Mouse (Mus musculus): ENCODE measurements around the gene Adtrp. TPM values are rescaled to one million over a fixed set of nuclear protein-coding genes. Genes with fewer than 3 reads are reported as not detected.
A peak's percentile ranks its signal among the peaks of the same experiment; 100 is the strongest.

Gene Adtrp
- polyA plus RNA-seq, 1 experiment: 0.38 TPM

DNA sequence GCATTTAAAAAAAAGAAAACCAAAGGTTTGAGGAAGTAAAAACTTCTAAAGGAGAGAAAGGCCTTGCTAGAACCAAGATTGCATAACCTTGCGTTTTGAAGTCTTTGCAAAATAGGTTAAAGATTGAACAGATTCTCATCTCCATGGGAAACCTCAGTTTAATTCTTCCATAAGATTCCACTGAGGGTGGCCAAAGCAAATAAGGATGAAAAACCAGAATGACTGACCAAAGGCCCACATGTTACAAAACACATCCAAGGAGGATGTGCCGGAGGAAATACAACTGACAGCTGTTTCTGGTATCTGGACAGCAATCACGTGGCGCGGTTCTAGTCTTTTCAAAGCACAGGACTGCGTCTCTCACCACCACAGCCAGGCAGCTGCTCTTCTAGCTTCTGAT, 18.1 kb upstream of the Adtrp start:
- DNase-seq (ENCODE audit: low read depth): peak; percentile 12
- TF ChIP-seq CTCF (IDR thresholded peaks at IDR 0.05; ENCODE audit: borderline replicate concordance, extremely low read depth, insufficient read depth, insufficient read length): no peak
- TF ChIP-seq POLR2A (IDR thresholded peaks at IDR 0.05; ENCODE audit: borderline replicate concordance, extremely low read depth, insufficient read depth, insufficient read length, poor library complexity, severe bottlenecking): no peak

DNA sequence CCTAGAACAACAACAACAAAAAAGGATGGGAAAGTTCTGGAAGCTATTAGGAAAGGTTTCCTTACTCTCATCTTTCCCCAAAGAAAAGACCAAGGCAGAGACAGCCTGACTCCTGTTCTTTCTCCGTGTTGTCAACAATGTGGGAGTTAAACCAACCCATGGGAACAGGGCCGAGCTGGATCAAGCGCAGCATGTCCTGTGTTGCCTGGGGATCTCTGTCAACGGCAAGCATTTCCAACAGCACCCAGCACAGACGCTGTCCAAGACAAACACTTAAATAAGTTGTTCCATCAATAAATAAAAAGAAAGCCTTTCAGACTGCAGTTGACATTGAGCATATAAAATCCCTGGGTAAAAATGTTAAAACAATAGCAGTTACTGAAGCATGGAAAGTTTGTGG, 17.6 kb upstream of the Adtrp start:
- TF ChIP-seq CTCF (IDR thresholded peaks at IDR 0.05; ENCODE audit: borderline replicate concordance, extremely low read depth, insufficient read depth, insufficient read length): no peak
- TF ChIP-seq POLR2A (IDR thresholded peaks at IDR 0.05; ENCODE audit: borderline replicate concordance, extremely low read depth, insufficient read depth, insufficient read length, poor library complexity, severe bottlenecking): no peak
- DNase-seq (ENCODE audit: low read depth): no peak

DNA sequence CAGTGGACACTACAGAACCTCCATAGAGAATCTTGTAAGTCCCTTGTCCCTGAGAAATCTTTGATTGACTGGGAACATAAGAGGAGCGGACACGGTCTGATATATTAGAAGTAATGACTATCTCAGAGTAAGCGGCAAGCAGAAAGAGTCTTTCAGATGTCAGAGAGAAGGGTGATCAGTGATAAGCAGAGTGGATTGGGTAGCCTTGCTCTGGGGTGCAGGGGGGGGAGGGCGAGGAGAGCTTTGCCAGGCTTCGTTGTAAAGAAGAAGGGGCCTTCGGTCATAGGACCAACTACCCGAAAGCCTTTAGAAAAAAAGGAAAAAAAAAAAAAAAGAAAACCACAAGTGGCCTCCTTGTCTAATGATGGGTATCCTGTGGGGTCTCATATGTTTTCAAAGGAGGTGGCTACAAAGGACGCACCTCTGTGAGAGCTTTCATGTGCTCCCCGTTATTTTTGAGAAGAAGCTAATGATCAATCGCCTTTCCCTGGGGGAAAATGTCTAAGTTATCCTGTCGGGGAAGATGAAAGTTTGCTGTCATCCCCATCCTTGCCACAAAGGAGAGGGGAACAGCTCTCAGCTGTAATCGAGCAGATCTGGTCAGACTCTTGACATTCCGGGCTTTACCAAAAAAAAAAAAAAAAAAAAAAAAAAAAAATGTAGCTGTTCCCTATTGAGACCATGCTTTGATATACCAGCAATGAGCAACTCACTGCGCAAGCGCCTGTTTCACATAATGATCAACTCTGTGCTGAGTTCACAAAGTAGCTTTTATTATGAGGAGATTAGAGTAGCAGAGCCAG, 13.3 kb upstream of the Adtrp start:
- peak; percentile 79 for DNase-seq (ENCODE audit: low read depth)
- no peak for TF ChIP-seq POLR2A (IDR thresholded peaks at IDR 0.05; ENCODE audit: borderline replicate concordance, extremely low read depth, insufficient read depth, insufficient read length, poor library complexity, severe bottlenecking)
- TF ChIP-seq CTCF (IDR thresholded peaks at IDR 0.05; ENCODE audit: borderline replicate concordance, extremely low read depth, insufficient read depth, insufficient read length): no peak

DNA sequence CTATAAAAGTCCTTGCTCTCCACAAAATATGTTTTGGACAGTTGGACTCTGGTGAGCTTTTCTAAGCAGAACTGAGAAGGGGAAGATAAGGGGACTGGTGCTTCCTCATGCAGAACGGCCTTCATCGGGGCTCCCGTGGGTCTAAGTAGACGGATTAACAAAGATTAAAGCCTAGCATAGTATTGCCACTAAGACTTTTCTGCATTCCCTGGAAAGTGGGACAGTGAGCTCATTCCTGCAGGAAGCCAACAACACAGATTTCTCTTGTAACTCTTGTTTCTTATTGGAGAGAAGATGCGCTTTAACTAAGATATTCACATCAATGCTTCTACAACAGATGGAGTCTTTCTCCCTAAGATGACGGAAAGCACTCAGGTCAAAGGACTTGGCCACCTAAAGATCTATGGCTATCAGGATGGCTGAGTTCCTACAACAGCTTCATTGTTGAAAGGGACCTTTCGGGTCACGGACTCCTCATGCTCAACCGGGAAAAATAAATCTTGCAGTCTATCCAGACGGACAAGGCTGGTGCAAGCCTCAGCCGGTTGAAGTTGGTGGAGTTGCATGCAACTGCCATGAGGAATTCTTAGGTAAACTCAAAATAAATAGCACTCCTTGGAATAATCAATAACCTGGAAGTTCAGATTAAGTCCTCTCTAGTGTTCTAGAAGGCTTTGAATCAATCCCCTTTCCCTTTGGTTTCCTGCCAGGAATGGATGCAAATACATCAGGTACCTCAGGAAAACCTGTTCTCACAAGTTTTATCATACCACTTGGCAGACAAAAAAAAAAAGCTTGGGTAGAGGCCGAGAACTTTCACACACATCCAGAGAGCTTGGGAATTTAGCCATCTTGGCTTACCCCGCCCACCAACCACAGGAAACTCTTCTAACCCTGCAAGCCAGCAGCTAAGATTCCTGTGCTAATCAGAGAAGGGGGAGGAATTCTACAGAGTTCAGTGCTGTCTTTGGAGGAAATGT, 8.0 kb upstream of the Adtrp start:
- TF ChIP-seq POLR2A (IDR thresholded peaks at IDR 0.05; ENCODE audit: borderline replicate concordance, extremely low read depth, insufficient read depth, insufficient read length, poor library complexity, severe bottlenecking) (no peak), CTCF (IDR thresholded peaks at IDR 0.05; ENCODE audit: borderline replicate concordance, extremely low read depth, insufficient read depth, insufficient read length) (no peak)
- DNase-seq (ENCODE audit: low read depth): no peak

DNA sequence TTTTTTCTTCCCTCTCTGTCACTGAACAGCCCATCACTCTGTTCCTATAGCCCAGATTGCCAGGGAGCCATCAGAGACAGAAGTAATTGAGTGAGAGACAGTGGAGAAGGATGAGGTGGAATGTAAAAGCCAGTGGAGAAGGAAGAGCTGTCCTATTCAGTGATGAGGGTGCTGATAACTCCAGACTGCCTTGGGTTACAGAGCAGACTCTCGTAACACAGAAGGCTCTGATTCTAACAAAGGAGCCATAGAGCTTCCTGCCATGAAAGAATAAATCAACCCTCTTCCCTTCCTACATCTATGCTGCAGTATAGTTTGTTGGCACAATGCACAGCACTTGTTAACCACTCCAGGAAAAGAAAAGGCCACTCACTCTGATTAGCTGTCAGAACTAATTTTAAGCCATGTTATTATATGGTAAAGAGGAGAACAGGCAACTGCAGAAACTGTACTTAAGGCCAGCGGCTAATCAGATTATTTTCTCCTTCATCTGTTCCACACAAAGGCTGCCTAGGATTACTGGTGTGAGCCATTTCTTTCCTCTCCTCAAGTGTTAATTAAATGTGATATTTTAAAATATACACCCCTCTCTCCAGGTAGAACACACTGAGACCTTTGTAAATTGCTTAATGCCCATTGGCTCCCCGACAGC, 3.4 kb upstream of the Adtrp start:
- TF ChIP-seq CTCF (IDR thresholded peaks at IDR 0.05; ENCODE audit: borderline replicate concordance, extremely low read depth, insufficient read depth, insufficient read length) (no peak), POLR2A (IDR thresholded peaks at IDR 0.05; ENCODE audit: borderline replicate concordance, extremely low read depth, insufficient read depth, insufficient read length, poor library complexity, severe bottlenecking) (no peak)
- peak; percentile 84 for DNase-seq (ENCODE audit: low read depth)

DNA sequence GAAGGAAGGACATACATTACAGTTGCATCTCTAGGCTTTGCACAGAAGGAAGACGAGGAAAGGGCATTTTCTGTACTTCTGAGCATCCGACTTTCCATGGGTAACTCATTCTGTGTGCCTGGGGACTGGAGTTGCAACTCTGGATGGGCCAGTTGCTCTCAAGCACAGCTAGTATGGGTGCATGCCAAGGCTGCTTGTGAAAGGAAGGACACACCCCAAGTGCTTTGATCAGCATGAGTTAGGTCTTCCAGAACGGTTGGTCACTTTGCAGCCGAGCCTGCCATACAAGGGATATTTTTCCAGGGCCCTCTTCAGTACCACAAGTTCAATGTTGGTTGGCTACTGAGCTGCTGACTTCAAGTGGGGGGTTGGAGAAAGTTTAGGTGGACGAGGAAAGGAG, 968 bp downstream of the Adtrp start:
- TF ChIP-seq CTCF (IDR thresholded peaks at IDR 0.05; ENCODE audit: borderline replicate concordance, extremely low read depth, insufficient read depth, insufficient read length) (no peak), POLR2A (IDR thresholded peaks at IDR 0.05; ENCODE audit: borderline replicate concordance, extremely low read depth, insufficient read depth, insufficient read length, poor library complexity, severe bottlenecking) (no peak)
- DNase-seq (ENCODE audit: low read depth): no peak

DNA sequence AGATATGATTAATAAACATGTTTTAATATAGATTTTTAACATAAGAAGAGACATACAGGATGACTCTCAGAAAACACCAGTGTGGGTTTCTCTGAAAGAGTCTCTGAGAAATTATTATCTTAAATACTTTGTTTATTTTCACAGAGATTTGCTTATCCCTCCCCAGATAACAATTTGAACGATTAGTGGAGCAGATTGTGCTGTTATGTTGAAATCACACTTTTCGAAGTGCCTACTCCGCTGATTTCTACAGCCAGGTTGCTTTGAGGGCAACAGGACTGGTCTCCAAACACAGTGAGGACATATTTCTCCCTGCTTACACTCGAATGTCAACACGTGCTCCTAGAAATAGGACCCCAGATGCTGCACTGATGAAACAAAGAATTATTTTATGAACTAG, 2.5 kb downstream of the Adtrp start:
- TF ChIP-seq POLR2A (IDR thresholded peaks at IDR 0.05; ENCODE audit: borderline replicate concordance, extremely low read depth, insufficient read depth, insufficient read length, poor library complexity, severe bottlenecking): no peak
- no peak for TF ChIP-seq CTCF (IDR thresholded peaks at IDR 0.05; ENCODE audit: borderline replicate concordance, extremely low read depth, insufficient read depth, insufficient read length)

DNA sequence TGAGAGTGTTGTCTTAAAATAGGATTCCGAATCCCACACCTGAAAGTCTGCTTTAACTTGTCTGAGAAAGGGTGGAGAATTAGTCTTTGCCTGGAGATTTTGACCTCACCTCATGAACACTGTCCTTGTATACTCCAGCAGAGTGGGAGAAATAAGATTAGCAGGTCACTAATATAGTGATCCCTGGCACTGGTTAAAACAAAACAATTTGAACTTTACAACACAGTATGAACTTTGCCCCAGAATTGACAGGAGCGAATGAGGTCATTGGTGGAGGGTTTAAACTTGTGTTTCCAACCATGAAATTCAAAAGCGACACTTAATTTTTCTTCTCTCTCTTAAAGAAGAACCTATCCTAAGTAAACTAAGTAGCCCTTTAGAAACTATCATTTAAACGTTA, 3.4 kb downstream of the Adtrp start:
- no peak for DNase-seq (ENCODE audit: low read depth)
- TF ChIP-seq CTCF (IDR thresholded peaks at IDR 0.05; ENCODE audit: borderline replicate concordance, extremely low read depth, insufficient read depth, insufficient read length): no peak
- no peak for TF ChIP-seq POLR2A (IDR thresholded peaks at IDR 0.05; ENCODE audit: borderline replicate concordance, extremely low read depth, insufficient read depth, insufficient read length, poor library complexity, severe bottlenecking)

More for the DNA sequence above, 2.5 kb downstream of the Adtrp start:
- DNase-seq (ENCODE audit: low read depth): no peak

DNA sequence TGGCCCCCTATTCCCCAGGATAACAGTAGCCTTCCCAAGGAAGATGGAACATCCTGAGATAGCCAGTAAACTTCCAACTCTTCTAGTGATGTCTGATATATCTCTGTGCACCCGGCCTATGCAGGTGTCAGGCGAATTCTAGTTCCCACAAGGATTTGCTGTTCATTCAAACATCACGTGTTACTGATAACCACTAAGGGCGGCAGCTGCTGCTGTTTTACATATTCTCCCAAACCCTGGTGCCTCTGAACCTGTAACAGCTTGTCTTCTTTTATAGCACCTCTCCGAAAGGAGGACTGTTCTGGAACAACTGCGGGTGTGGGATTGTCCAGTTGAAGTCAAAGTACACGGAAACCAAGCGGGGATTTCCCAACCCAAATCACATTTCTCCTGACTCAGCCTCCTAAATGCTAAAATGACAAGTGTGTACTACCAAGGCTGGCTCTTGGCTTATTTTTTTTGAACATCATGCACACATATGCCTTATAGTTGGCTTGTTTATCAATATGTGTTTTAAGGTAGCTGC, 13.8 kb downstream of the Adtrp start:
- TF ChIP-seq CTCF (IDR thresholded peaks at IDR 0.05; ENCODE audit: borderline replicate concordance, extremely low read depth, insufficient read depth, insufficient read length) (no peak), POLR2A (IDR thresholded peaks at IDR 0.05; ENCODE audit: borderline replicate concordance, extremely low read depth, insufficient read depth, insufficient read length, poor library complexity, severe bottlenecking) (no peak)
- no peak for DNase-seq (ENCODE audit: low read depth)

DNA sequence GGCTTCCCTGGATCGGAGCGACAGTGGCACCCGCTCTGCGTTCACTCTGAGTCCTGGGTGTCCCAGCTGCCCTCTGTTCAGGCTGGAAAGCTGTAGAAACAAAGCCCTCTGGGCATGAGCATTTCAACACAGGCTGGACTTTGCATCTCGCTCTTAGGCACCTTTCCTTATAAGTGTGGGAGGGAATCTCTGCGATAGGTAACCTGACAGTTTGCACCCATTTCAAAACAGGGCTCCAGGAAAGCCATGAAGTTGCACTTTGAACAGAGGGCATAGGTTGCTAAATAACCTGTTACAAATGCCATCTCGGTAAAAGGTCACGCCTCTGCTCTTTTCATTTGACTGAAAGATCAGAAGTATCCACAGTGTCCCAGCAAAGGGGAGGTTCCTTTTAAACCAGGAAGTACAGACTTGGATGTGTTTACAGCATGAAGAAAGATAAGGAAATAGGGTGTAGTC, 19.2 kb downstream of the Adtrp start:
- TF ChIP-seq CTCF (IDR thresholded peaks at IDR 0.05; ENCODE audit: borderline replicate concordance, extremely low read depth, insufficient read depth, insufficient read length) (no peak), POLR2A (IDR thresholded peaks at IDR 0.05; ENCODE audit: borderline replicate concordance, extremely low read depth, insufficient read depth, insufficient read length, poor library complexity, severe bottlenecking) (no peak)
- DNase-seq (ENCODE audit: low read depth): no peak
